Mouse (Mus musculus) kidney, postnatal 0 days (tissue): ENCODE results near the gene Pelp1. TPM values are rescaled to one million over a fixed set of nuclear protein-coding genes. Genes with fewer than 3 reads are reported as not detected.

ENCODE experiments used
- ATAC-seq: fragments of 200-750 bp; cut with Nextera tagmentation; replicated peaks from 2 replicates; pipeline ENCODE4 v1.8.0; 2017; ENCODE audit warnings: low read depth, moderate number of reproducible peaks, moderate TSS enrichment, moderate library complexity; ENCODE audit not compliant: low FRiP score
- DNase-seq: peaks from one replicate; pipeline ENCODE4 v3.0.0-alpha.2; 2016; ENCODE audit warnings: low spot score
- H3K27ac ChIP-seq: fragments of 300-500 bp; sonication (generic); 2 replicates; pipeline ENCODE4 v1.5.1; 2014; ENCODE audit warnings: mild to moderate bottlenecking
- H3K27me3 ChIP-seq: fragments of 300-500 bp; sonication (generic); 2 replicates; pipeline ENCODE4 v1.6.1; 2014; ENCODE audit warnings: low read length, mixed read lengths; ENCODE audit not compliant: insufficient read depth
- H3K36me3 ChIP-seq: fragments of 300-500 bp; sonication (generic); 2 replicates; pipeline ENCODE4 v1.6.1; 2014; ENCODE audit warnings: low read length, mixed read lengths; ENCODE audit not compliant: insufficient read depth
- H3K4me1 ChIP-seq: fragments of 300-500 bp; sonication (generic); replicated peaks from 2 replicates; pipeline ENCODE4 v1.6.1; 2014; ENCODE audit warnings: antibody characterized with exemption, low read length, mixed read lengths; ENCODE audit not compliant: insufficient read depth
- H3K4me2 ChIP-seq: fragments of 300-500 bp; sonication (generic); 2 replicates; pipeline ENCODE4 v1.6.1; 2014; ENCODE audit warnings: mild to moderate bottlenecking, low read length, moderate library complexity, mixed read lengths
- H3K4me3 ChIP-seq: fragments of 300-500 bp; sonication (generic); replicated peaks from 2 replicates; pipeline ENCODE4 v1.5.1; 2014; ENCODE audit warnings: low read depth, low read length
- H3K9ac ChIP-seq: fragments of 300-500 bp; sonication (generic); 2 replicates; pipeline ENCODE4 v1.6.1; 2014; ENCODE audit warnings: low read depth, low read length
- H3K9me3 ChIP-seq: fragments of 300-500 bp; sonication (generic); replicated peaks from 2 replicates; pipeline ENCODE4 v1.6.1; 2016; ENCODE audit warnings: low read length, inconsistent platforms, mixed read lengths
- CTCF ChIP-seq: IDR thresholded peaks from 2 replicates; pipeline ENCODE4 v1.5.1; 2016; ENCODE audit warnings: antibody characterized with exemption, low read depth, mild to moderate bottlenecking, moderate library complexity
- WGBS: fragments of 180-500 bp; shearing (Covaris S2); extraction: QIAGEN DNeasy Blood & Tissue Kit; methylation state at CpG from one replicate; pipeline ENCODE4 v1.1.7; 2014; 5-methylcytosine and 5-hydroxymethylcytosine counted together
- polyA plus RNA-seq: library from polyadenylated mRNA; unstranded; fragments of >200 nt; fragmentation: Nextera tagmentation; extraction: Ambion mirVana; gene quantifications from 2 replicates; pipeline ENCODE4 v1.2.1, GENCODE M21; 2015

Pelp1 gene
- polyA plus RNA-seq, 1 experiment from 2014 or later = 18.8 TPM

DNA sequence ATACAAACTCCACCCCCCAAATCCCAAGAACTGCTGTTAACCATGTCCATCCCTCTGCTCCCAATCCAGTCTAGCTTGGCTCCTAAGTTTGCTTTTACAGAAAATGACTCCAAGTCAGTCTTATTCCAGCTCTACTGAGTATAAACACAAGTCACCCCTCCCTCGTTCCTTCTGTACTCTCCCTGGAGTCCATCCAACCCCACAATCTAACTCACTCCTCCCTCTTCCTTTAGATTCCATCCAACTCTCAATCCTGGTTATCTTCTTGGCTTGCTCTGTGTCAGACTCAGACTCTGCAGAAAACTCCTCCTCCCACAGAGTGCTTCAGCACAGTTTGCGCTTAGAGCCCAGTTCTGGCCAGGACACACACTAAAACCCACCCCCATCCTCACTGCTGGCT is 6.2 kb downstream of the Pelp1 start:
- DNase-seq (peak; percentile 44), ATAC-seq (no peak)
- 56% methylated on average over 2 of the region's 2 CpGs for WGBS
- no peaks in the 10 kb centered on the region for H3K9me3 ChIP-seq
- peaks cover 2% of the 10 kb centered on the region for H3K4me1 ChIP-seq
- H3K27ac ChIP-seq = no peak overlapping the region
- no peak overlapping the region for H3K4me3 ChIP-seq
- no peak overlapping the region for H3K4me2 ChIP-seq
- TF ChIP-seq CTCF = no peak
- H3K9ac ChIP-seq = no peak overlapping the region
- H3K27me3 ChIP-seq = no peaks in the 10 kb centered on the region
- H3K36me3 ChIP-seq = peaks cover 18% of the 10 kb centered on the region; the same call in 1 of the 2 replicates

DNA sequence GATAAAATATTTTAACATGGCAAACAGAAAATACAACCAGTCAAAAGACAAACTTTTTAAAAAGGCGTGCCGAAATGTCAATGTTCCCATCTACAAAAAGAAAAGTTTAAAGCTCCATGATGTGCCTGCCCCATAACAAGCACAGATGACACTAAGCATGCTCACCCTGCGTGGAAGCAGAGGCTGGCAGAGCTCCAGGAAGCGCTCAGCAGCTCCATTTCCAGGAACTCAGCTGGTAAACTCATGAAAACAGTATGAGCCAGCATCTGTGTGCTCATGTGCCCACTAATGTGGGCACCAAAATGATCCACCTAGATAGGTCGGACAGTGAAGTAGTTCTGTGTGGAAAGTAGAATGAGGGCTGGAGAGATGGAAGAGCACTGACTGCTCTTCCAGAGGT is 20.4 kb downstream of the Pelp1 start:
- Histone ChIP-seq H3K36me3 (peaks cover 29% of the 10 kb centered on the region), H3K27ac (no peak overlapping the region), H3K4me3 (no peak overlapping the region), H3K27me3 (no peaks in the 10 kb centered on the region), H3K9ac (no peak overlapping the region), H3K4me2 (no peak overlapping the region), H3K4me1 (no peaks in the 10 kb centered on the region), H3K9me3 (no peaks in the 10 kb centered on the region)
- no peak for DNase-seq
- ATAC-seq = no peak
- no peak for TF ChIP-seq CTCF
- 82% methylated on average over 5 of the region's 5 CpGs for WGBS

DNA sequence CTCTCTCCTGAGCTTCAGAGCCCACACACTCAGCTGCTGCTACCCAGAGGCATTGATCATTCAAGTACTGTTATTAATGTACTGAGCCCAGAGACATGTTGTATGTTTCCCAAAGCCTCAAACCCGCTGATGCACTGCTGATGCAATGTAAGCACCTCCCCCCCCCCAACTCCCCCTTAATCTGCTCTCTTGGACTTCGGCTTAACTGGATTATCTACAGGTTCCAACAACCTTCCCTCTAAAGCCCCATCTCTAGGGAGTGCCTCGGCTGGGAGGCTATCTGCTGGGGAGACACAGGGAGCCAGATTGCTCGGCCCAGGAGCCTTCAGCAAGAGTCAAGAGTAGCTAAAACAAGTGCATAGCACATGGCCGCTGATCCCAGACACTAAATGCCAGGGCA is 22.4 kb downstream of the Pelp1 start:
- Histone ChIP-seq H3K4me3 (no peak overlapping the region), H3K9me3 (no peaks in the 10 kb centered on the region), H3K4me1 (0 out of 2 replicates have a peak, but pooled peaks cover 4% of the 10 kb centered on the region), H3K36me3 (peaks cover 14% of the 10 kb centered on the region), H3K9ac (no peak overlapping the region), H3K27ac (no peak overlapping the region), H3K4me2 (no peak overlapping the region), H3K27me3 (no peaks in the 10 kb centered on the region)
- TF ChIP-seq CTCF = no peak
- 52% methylated on average over 5 of the region's 5 CpGs for WGBS
- no peak for DNase-seq
- ATAC-seq = 0 out of 2 replicates have a peak, but pooled peaks have one; percentile 25

GRCm38 (mm10) chr11:70384136-70384535 is 25.7 kb downstream of the Pelp1 start:
- Histone ChIP-seq H3K4me1 (0 out of 2 replicates have a peak, but pooled peaks cover 4% of the 10 kb centered on the region), H3K4me3 (no peak overlapping the region), H3K9ac (no peak overlapping the region), H3K27ac (no peak overlapping the region), H3K36me3 (0 out of 2 replicates have a peak, but pooled peaks cover 7% of the 10 kb centered on the region), H3K4me2 (no peak overlapping the region), H3K9me3 (no peaks in the 10 kb centered on the region), H3K27me3 (no peaks in the 10 kb centered on the region)
- ATAC-seq = no peak
- DNase-seq = peak; percentile 52
- WGBS = 22% methylated on average over 3 of the region's 3 CpGs
- TF ChIP-seq CTCF = no peak

DNA sequence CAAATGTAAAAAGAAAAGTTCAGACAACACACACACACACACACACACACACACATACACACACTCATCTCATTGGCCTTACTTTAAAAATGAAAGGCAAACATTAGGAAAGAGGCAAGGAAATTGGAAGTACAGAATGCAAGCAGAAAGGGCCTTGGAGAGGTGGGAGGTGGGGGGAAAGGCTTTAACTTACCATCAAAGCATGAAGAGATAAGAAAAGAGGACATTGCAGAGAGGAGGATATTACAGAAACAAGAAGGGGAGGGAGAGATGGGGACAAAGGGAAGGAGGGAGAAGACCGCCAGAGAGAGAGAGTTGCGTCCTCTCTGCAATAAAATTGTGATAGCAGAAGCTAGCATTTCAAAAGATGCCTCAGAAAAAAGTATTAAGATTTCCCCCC is 28.5 kb downstream of the Pelp1 start:
- no peak overlapping the region for H3K27ac ChIP-seq
- 0 out of 2 replicates have a peak, but pooled peaks cover 7% of the 10 kb centered on the region for H3K36me3 ChIP-seq
- no peak overlapping the region for H3K4me3 ChIP-seq
- no peak for DNase-seq
- no peak for TF ChIP-seq CTCF
- WGBS = 64% methylated on average over 2 of the region's 2 CpGs
- no peaks in the 10 kb centered on the region for H3K27me3 ChIP-seq
- no peak overlapping the region for H3K9ac ChIP-seq
- ATAC-seq = no peak
- 0 out of 2 replicates have a peak, but pooled peaks cover 4% of the 10 kb centered on the region for H3K4me1 ChIP-seq
- H3K4me2 ChIP-seq = no peak overlapping the region
- H3K9me3 ChIP-seq = no peaks in the 10 kb centered on the region

DNA sequence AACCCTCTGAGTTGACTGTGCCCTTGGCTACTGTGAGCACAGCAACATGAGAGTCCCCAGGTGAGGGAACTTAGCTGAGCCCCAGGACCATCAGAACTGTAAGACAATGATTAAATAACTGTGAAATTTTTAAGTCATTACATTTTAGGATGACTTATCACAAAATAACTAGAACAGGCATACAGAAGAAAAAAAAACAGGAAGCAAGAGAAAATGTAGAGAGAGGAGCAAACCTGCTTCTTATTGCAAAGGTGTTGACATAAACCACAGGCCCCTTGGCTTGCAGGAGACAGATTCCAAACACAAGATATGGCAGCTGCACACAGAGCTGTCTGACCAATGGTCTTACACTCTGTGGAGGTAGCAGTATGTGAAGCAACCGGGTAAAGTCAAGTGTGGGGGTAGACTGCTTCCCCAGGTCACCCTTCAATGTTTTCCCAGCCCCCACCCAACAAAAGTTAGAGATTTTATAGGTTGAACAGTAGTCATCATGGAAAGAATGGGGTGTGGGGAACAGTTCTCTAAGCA is 29.3 kb downstream of the Pelp1 start:
- DNase-seq = no peak
- H3K9me3 ChIP-seq = no peaks in the 10 kb centered on the region
- H3K9ac ChIP-seq = no peak overlapping the region
- no peak overlapping the region for H3K27ac ChIP-seq
- 0 out of 2 replicates have a peak, but pooled peaks cover 4% of the 10 kb centered on the region for H3K36me3 ChIP-seq
- no peaks in the 10 kb centered on the region for H3K27me3 ChIP-seq
- H3K4me1 ChIP-seq = 0 out of 2 replicates have a peak, but pooled peaks cover 4% of the 10 kb centered on the region
- WGBS = 63% methylated on average over 1 of the region's 1 CpGs
- no peak for TF ChIP-seq CTCF
- H3K4me3 ChIP-seq = no peak overlapping the region
- no peak overlapping the region for H3K4me2 ChIP-seq
- no peak for ATAC-seq

DNA sequence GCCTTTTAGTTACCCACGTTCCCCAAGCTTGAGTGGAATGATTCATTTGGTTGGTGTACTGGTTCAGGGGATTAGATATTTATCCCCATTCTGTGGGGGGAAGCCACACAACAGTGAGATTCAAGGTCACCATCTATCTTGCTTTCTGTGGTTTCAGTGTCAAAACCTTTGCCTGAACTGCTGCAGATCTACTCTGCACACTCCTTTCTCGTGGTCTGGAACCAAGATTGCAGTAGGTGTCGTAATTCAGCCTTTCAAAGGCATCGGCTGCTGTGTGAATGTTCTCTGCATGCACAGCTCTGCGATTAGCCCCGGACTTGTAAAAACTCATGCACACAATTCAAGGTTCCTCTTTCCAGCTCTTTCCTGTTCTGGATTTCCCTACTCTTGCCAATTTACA is 33.8 kb downstream of the Pelp1 start:
- no peak for TF ChIP-seq CTCF
- Histone ChIP-seq H3K9ac (no peak overlapping the region), H3K4me1 (no peaks in the 10 kb centered on the region), H3K4me2 (no peak overlapping the region), H3K4me3 (no peak overlapping the region), H3K27me3 (no peaks in the 10 kb centered on the region), H3K36me3 (no peaks in the 10 kb centered on the region), H3K27ac (no peak overlapping the region), H3K9me3 (no peaks in the 10 kb centered on the region)
- no peak for DNase-seq
- 56% methylated on average over 6 of the region's 6 CpGs for WGBS
- no peak for ATAC-seq
